Mouse (Mus musculus) CD4-positive, CD25-positive, alpha-beta regulatory T cell, adult 2 months (primary cell): ENCODE data around the gene Ikzf1.

Experiments used
- DNase-seq: peaks from one replicate; pipeline ENCODE4 v3.0.0-alpha.2; 2012; ENCODE audit warnings: low read depth, low spot score

Gene Ikzf1

GRCm38 (mm10) chr11:11690059-11690844, 5.4 kb downstream of the Ikzf1 start:
- peak; percentile 73 for DNase-seq

DNA sequence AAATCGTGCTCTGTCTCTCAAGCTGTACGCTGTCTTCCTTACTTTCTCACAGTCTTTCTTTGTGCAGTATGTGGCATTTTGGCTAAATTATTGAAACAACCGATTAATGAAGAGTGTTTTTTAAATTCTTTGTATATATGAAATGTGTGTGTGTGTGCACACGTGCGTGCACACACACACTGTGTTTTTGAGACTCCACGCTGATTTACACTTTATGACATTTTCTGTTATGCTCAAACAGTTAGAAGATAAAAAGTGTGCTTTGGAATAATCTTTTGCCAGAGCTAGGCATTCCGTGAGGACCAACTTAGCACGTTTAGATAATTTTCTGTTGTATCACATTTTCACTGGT, 6.0 kb downstream of the Ikzf1 start:
- no peak for DNase-seq

DNA sequence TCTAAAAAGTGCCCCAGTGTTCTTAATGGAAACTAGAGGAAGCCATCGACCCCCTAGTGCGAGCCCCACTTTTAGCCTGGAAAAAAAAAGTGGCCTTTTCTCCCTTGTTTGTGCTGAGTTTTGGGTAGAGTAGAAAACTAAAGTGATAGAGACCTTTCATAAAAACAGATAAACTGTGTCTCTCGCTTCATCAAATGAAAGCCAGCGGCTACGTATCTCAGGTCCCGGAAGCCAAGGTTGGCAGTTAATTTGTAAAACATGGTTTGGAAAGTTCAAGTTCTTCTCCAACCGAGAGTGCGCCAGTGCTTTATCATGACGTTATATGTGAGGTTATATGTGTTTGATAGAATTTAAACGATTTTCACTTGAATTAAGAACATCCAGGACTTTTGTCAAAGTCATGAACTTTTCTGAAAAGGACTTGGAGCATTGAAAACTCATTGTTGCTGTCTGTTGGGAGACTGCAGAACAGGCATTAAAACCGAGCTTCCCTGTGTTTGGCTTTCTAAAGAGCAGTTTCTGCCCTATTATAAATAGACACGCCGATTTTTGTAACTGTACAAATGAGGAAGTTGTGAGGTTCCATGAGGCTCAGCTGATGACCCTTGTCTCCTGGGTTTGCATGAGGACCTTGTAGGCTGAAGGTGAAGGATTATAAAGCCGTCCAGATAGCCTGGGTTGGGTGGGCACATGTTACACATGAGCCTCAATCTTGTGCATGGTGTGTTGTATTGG, 6.7 kb downstream of the Ikzf1 start:
- DNase-seq = peak; percentile 61

DNA sequence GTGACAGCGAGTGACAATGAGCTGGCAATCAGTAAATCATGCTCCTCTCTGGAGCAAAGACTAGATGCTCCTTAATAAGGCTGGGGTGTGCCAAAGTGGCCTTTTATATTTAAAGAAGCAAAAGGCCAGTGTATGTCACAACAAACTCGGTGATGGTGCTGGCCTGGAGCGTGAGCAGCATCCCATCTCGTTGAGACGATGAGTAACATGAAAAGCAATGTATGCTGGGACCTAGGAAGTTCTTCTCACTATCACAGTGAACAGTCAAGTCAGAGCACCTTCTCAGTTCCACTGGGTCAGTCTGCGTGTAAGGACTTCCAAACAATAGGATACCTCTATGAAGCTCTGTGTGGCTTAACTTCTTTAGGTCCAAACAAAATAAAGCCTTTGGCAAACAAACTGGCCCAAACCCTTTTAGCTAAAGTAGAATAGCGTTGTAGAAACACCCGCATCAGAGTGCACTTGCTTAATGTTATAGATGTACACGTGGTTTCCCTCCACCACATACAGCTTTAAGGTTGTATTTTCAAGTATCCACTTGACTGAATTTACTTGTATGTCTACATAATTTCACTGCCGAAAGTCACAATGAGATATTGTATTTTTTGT, 7.9 kb downstream of the Ikzf1 start:
- DNase-seq = peak; percentile 55

DNA sequence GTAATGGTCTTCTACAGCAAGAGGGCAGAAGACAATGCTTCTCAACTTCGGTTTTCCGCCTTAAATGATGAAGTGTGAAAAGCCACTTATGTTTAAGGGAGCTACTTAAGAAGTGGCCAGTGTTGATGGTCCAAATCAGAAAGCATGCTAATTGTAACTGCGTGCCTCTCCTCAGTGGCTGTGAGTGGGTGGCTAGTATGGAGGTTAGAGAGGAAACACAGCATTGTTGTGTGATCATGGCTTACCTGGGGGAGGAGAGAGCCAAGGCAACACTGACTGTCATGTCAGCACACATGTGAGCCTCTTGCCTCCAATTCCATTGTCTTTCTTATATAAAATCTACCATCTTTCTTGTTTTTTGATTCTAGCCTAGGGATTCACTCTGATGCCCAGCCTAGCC, 8.6 kb downstream of the Ikzf1 start:
- DNase-seq = peak; percentile 62

- DNase-seq = peak; percentile 52
Measured at GRCm38 (mm10) chr11:11694072-11694471, 9.3 kb downstream of the Ikzf1 start.

GRCm38 (mm10) chr11:11694472-11695177, 9.8 kb downstream of the Ikzf1 start:
- DNase-seq = no peak

GRCm38 (mm10) chr11:11695211-11695887, 10.5 kb downstream of the Ikzf1 start:
- DNase-seq = peak; percentile 47

DNA sequence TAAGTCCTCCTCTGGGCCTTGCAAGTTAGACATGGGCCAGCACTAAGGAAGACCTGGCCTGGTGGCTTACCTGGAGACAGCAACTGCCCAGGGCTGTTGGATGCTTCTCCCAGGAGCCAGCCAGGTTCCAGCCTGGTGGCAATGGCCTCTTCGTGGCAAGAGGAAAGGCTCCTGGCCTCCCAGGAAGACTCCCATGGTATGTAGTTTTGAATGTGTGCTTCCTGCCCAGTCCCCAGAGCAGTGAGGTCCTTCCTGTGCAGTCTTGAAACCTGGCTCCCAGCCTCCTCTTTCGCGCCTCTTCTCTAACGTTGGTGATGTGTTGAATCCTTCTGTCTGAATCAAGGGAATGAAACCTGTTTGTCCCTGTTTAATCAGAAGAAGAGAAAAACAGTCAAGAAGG, 11.1 kb downstream of the Ikzf1 start:
- DNase-seq = peak; percentile 47

- no peak for DNase-seq
Measured at GRCm38 (mm10) chr11:11696814-11697213, 12.0 kb downstream of the Ikzf1 start.

GRCm38 (mm10) chr11:11701378-11701777, 16.6 kb downstream of the Ikzf1 start:
- DNase-seq = no peak

GRCm38 (mm10) chr11:11703776-11704175, 19.0 kb downstream of the Ikzf1 start:
- DNase-seq = peak; percentile 55

GRCm38 (mm10) chr11:11708154-11708719, 23.4 kb downstream of the Ikzf1 start:
- no peak for DNase-seq

DNA sequence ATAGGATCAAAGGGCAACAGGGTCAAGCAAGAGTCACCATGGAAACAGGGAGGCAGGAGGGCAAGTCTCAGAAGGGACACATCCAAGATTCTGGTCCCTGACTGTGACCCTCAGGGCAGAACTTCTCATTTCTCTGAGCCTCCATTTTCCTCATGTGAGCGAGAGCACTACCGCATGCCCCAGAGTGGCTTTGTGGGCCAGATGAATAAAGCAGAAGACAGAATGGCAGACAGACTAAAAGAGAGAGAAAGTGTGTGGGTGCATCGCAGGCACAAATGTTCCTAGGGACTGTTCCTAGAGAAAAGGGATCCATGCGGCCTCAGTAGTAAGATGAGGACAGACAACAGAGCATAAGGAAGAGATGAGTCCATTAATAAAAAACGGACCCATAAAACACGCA, 24.5 kb downstream of the Ikzf1 start:
- no peak for DNase-seq

- no peak for DNase-seq
Measured at GRCm38 (mm10) chr11:11710718-11711117, 25.9 kb downstream of the Ikzf1 start.

- peak; percentile 77 for DNase-seq
Measured at GRCm38 (mm10) chr11:11711748-11712147, 26.9 kb downstream of the Ikzf1 start.

- no peak for DNase-seq
Measured at GRCm38 (mm10) chr11:11714676-11715075, 29.9 kb downstream of the Ikzf1 start.

DNA sequence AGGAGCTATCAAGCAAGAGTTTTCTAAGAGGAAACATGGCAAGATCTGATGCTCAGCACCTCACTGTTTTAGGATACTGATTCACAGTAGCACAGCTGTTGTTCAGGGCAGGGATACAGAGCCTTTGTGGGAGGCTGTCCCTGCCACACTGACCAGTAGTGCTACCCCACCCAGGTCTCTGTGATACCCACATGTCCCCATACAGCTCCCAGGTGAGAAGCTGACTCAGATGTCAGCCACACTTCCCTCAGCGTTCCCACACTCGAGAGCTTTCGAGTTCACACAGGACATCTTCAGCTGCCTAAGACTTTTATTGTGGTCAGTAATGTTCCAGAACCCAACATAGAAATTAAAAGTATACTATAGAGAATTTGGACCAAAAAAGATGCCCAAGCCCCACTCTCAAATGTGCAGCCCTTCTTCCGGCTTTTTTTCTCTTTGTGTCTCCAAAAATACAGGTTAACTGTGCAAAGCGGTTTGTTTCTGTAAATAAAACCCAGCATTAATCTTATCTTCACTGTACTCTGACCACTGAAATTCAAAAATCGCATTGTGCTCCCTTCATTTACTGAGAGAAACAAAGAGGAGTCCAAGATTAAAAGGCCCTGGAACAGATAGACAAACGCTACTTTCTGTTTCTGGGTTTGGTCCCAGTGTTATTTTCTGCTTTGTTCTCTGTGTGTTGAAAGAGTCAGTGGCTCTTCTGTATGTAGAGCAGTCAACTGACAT, 31.3 kb downstream of the Ikzf1 start:
- no peak for DNase-seq

GRCm38 (mm10) chr11:11716692-11717037, 31.9 kb downstream of the Ikzf1 start:
- DNase-seq = peak; percentile 52

DNA sequence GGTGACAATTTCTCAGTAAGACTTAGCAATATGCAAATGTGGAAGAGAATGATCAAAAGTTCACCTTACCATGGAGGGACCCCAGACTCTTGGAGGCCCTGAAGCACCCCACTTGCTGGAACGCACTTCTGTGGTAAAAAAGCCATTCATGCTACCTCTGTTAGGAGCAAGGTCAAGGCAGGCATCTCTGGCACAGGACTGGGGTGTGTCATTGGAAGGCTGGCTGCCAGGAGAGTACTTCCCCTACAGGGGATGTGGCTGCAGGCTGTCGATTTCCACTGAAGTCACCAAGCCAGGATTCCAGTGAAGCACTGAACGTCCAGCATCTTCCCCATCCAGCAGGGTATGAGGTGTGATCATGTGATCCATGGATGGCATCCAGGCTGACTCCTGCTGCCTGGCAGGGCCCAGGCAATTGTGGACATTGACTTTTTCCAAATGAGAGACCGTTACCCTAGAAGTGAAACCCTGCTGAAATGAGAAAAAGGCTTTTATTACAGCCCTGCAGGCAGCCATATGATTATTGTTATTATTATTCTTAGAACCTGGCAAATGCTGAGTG, 32.9 kb downstream of the Ikzf1 start:
- no peak for DNase-seq
